Mouse (Mus musculus): ENCODE data around the gene Zfp472.
"Not testable (repeated sequence)": the region's sequence is repeated elsewhere in the genome, so short reads cannot be mapped to it uniquely, and the experiment has no call there.

Zfp472 gene

GRCm38 (mm10) chr17:33008337-33008736 is 42.7 kb downstream of the Zfp472 start:
- no peak for DNase-seq (ENCODE audit: low spot score)

- not testable (repeated sequence) for DNase-seq (ENCODE audit: low spot score)
Measured at GRCm38 (mm10) chr17:33020434-33020833, 54.8 kb downstream of the Zfp472 start.

Data from embryo, embryonic 10.5 days (tissue).